Mouse (Mus musculus) T-helper 17 cell (primary cell): ENCODE data around the gene Srp68.

Source experiments
- in situ Hi-C, 2 experiments: fragments of 300-600 bp; cut with MboI, MseI; formaldehyde crosslinking; loops; 1 replicate in 1 of 2; 2 replicates in 1 of 2; pipeline ENCODE4 v1.15.1; 2025; ENCODE audit warnings: high pct_unique_total_duplicates in 2 of 2

Srp68 gene

DNA sequence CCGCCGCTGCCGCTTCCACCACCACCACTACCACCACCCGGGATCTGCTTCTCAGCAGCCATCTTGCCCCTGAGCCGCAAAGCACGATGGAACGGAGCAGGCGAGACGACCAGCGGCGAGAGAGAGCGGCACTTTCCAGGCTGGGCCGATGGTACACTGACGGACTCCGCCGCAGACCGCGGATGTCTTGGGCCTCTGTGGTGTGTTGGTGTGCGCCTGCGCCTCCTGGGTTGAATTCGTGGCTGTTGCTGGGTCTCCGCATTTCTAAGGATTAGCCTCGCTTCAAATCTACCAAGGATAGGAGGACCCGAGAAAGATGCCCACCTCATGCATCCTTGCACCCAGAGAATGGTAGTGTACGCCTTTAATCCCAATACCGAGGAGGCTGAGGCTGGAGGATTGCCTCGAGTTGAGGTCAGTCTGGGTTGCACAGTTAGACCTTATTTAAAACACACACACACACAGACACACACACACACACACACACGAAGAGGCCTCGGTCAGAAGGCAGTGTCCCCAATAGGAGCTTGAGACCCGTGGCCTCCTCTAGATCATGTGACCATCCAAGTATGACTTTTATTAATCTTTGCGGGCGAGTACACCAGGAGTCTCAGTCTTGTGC lies at the start of gene Srp68:
Gene Srp68, minus strand, starts transcription at position 173 of the 622 bp plus-strand sequence.
- in situ Hi-C loops, result no loop called here

GRCm38 (mm10) chr11:116318719-116319659 lies 45.0 kb upstream of the Srp68 start:
- in situ Hi-C loops, result loop anchor here in 1 of 2 experiments (5.0 to 10.0 kb wide), 2 partner anchors 46 to 128 kb away; no protein-coding TSS in a partner anchor

GRCm38 (mm10) chr11:116312359-116312758 lies 38.3 kb upstream of the Srp68 start:
- in situ Hi-C loops, result loop anchor here in 1 of 2 experiments (10.0 kb wide), 1 partner anchor 52 kb away; no protein-coding TSS in a partner anchor

DNA sequence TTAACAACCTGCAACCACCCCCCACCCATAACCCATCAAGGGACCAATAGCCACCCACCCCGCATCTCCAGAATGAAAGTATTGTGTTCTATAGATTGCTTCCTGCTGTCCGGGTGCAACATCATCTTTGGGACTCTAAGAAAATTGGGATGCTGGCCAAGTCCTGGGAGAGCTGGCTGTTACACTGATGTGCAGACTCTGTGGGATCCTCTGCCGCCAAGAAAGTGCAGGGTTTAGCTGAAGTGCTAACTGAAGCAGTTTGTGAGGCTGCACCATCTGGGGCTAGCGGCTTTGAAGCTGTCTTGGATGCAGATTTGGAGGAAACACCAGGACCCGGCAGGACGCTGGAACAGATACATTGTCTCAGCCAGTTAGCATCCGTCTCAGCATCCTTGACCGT lies 37.2 kb upstream of the Srp68 start:
- in situ Hi-C loops, result loop anchor here in 1 of 2 experiments (10.0 kb wide), 1 partner anchor 54 kb away; no protein-coding TSS in a partner anchor

DNA sequence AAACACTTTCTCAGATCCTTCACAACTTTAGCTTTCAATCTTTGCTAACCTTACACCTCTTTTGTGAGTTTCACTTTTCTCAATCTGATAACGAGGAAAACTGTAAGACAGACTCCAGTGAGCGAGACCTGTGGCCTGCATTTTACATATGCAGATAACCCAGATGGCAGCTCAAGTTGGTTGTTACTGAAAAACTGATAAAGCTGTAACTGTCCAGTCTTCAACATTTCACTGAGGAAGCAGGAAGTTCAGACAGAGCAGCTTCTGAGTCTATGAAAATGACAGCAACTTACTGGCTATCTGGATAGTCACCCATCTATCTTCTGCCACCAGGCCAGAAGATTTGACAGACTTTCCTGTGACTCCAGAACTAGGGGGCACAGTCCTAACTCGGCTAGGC lies 35.6 kb upstream of the Srp68 start:
- in situ Hi-C loops, result no loop called here

- in situ Hi-C loops, result no loop called here
Observed at GRCm38 (mm10) chr11:116307762-116308531, 33.9 kb upstream of the Srp68 start.

DNA sequence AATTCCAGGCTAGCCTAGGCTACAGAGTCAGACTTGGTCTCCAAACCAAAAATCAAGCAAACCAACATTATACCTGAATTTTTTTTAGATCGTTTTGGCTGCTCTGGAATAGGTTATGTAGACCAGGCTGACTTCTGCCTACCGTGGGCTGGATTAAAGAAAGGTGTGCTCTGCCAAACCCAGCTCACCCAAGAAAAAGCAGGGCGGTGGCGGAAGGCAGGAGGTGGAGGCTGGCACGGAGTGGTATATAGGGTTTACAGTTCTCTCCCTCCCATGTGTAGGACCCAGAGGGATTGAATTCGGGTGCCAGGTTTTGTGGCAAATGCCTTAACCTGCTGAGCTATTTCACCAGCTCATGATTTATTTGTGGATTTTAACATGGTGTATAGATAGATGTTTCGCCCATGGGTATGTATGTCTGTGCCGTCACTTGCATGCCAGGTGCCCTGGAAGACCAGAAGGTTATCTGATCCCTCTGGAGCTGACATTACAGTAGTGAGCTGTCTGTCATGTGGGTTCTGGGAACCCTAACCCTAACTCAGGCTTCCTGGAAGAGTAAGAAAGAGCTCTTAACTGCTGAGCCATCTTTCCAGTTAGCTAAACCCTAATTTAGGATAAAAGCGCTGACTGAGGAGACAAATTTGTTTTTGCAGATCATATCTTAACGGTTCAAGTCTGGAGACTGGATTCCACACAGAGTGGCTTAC lies 33.2 kb upstream of the Srp68 start, which contains the start of gene Exoc7:
Gene Exoc7, minus strand, starts transcription at position 215 of the 707 bp plus-strand sequence.
- in situ Hi-C loops, result no loop called here

DNA sequence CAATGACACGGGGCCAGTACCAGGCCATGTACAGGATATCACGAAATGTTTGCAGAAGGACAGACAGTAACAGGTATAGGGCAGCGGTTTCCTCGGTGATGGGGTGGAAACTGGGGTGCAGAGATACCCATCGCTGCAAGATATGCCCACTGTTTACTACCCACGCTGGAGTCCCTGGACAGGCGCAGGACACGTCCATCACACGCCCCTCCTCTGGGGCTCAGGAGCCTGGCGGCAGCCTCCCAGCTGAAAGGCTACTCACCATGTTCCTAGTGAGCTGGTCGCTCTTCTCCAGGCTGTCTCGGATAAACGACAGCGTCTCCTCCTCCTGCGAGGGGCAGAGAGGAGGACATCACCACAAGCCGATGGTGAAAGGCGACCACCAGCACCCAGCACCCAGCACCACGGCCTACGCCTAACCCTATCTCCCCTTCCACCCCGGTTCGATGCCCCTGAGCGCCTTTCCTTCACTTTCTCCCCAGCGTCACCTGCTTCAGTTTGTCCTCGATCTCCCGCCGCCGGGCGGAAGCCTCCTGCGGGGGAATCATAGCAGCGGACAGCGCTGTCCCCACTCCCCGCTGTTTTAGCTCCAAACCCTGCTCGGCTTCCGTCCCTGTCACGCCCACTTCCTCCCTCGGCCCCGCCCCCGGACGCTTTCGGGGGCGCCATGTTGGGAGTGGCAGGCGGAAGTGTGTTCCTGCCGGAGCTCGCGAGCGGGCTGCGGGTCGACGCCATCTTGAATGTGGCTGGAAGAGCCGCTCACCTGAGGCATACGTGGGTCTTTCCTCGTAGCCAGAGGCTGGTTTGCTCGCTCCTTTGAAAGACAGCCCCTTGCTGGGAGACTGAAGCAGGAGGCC lies 32.3 kb upstream of the Srp68 start:
- in situ Hi-C loops, result no loop called here

DNA sequence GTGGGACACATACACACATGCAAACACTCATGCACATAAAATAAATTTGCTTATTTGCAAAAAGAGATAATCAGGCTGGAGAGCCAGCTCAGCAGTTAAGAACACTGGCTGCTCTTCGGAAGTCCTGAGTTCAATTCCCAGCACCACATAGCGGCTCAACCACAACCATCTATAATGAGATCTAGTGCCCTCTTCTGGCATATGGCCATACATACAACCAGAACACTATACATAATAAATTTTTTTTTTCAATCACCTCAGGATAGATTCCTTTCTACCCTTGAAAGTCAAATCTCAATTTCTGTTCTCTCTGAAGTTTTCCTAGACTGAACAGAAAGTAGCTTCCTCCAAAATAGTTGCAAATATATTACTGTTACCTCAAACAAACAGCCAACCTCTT lies 31.4 kb upstream of the Srp68 start:
- in situ Hi-C loops, result no loop called here

DNA sequence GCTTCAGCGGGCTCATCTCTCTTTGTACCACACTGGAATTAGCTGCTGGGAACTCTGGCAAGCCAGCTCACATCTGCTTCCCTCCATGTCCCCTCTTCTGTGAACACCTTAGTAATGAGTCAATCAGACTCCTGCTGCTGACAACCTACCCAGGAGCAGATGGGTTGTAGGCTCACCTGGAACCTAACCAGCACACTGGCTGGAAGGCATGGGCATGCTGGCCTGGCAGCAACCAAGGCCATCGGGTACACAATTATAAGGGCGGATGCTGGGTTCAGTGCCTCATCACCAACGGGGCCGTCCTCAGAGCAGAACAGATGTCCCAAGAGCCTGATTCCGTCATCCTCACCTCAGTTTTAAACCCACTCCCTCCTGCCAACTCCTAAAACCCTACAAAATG lies 24.6 kb upstream of the Srp68 start:
- in situ Hi-C loops, result loop anchor here (5.0 kb wide), 1 partner anchor 76 kb away; no protein-coding TSS in a partner anchor

DNA sequence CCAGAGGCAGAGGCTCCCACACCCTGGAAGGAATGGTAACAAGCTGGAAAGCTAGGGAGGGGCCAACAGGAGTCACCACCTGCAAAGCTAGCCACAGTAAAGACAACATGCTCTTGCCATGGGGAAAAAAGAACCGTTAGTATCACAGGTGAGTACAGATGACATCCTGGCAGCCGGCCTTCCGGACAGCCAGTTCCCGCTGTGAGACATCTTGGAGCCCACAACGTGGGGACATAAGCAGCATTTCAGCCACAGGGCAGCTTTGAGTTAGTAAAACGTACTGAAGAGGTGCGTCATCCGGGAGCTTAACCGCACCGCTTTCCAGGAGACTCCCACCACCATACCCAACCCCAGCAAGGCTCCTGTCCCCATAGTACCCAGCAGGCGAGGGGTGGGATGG lies 24.2 kb upstream of the Srp68 start:
- in situ Hi-C loops, result loop anchor here (5.0 kb wide), 1 partner anchor 76 kb away; no protein-coding TSS in a partner anchor

GRCm38 (mm10) chr11:116297017-116297416 lies 23.0 kb upstream of the Srp68 start:
- in situ Hi-C loops, result loop anchor here (5.0 kb wide), 1 partner anchor 75 kb away; no protein-coding TSS in a partner anchor

DNA sequence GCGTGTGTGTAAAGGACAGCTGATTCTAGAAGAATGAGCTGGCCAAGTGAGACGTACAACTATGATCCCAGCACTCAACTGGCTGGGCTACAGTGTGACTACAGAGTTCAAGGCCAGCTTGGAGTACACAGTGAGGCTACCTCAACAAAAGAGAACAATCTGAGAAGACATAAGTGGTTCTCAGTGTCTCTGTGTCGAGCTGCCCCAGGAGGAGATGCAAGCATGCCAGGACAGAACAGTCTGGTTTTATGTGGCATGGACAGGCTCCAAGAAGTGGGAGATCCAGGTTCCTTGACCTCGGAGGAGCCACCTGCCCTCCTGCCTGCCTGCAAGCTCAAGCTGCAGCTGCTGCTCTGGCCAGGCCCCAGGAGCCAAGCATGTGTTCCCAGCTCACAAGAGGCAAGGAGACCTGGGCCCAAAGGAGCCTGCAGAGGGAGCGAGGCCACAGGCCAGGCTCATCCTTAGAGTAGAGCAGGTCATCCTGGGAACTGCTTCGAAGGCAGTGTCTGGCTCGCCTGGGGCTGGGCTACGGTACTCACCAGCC lies 22.2 kb upstream of the Srp68 start:
- in situ Hi-C loops, result loop anchor here (5.0 kb wide), 1 partner anchor 74 kb away; no protein-coding TSS in a partner anchor

- in situ Hi-C loops, result no loop called here
Observed at GRCm38 (mm10) chr11:116294319-116294718, 20.3 kb upstream of the Srp68 start.

DNA sequence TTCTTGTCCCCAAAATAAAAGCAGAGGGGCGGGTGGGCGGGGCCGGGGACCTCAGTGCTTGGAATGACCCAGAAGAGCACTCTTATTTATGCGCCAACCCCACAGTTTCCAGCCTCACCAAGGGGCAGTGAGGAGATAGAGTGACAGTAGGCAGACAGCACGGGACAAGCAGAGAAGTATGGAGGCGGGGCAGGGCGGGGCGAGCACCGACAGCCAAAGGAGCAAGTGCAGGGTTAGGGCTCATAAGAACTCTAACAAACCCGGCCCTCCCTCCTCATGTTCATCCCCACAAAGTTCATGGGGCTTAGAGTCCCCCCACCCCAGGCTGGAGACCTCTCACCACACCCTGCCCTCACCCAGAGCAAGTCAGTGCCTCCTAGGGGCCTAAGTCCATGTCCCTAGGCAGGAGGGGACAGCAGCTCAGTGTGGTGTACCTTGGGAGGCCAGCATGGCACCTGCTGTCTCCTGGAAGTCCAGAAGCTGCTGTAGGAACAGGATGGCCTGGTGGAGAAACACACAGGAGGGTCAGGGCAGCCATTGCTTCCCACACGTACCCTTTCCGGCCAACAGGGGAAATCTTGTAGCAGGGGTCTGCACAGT lies 19.6 kb upstream of the Srp68 start:
- in situ Hi-C loops, result no loop called here

GRCm38 (mm10) chr11:116292401-116292800 lies 18.4 kb upstream of the Srp68 start:
- in situ Hi-C loops, result no loop called here

DNA sequence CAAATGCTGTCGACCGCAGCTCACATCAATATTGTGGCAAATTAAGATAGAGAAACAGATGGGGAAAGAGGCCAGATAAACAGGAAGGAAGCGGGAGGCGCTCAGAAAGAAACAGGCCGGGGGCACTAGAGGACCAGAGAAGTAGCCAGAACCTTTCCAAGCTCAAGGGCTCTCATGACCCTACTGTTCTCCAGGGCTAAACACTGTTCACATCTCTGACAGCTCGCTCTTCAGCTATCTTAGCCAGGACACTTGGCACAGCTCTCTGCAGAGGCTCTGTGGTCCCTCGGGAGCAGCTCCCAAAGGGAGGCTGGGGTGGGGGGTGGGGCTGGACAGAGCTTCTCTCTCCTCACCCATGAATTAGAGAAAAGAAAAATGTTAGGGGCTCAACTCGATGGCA lies 16.5 kb upstream of the Srp68 start:
- in situ Hi-C loops, result no loop called here

GRCm38 (mm10) chr11:116287351-116287750 lies 13.3 kb upstream of the Srp68 start:
- in situ Hi-C loops, result no loop called here

- in situ Hi-C loops, result no loop called here
Observed at GRCm38 (mm10) chr11:116285770-116286191, 11.8 kb upstream of the Srp68 start.
